Mouse (Mus musculus) common myeloid progenitor, adult 5-6 weeks (primary cell): ENCODE data around the gene Olfr1442. TPM values are rescaled to one million over a fixed set of nuclear protein-coding genes. Genes with fewer than 3 reads are reported as not detected.
A peak's percentile ranks its signal among the peaks of the same experiment; 100 is the strongest.
"Not testable (repeated sequence)": the region's sequence is repeated elsewhere in the genome, so short reads cannot be mapped to it uniquely, and the experiment has no call there.

Source experiments
- ATAC-seq: replicated peaks from 2 replicates; pipeline ENCODE4 v1.8.0; 2016; ENCODE audit warnings: low read depth, mild to moderate bottlenecking, moderate TSS enrichment, inconsistent platforms; ENCODE audit not compliant: poor library complexity, severe bottlenecking
- total RNA-seq: library from RNA; stranded (forward); fragments of 200-1000, 187-1606 nt; gene quantifications from 2 replicates; pipeline ENCODE4 v1.2.3, GENCODE M21; 2017

Gene Olfr1442
- not detected in 2 replicates for total RNA-seq

DNA sequence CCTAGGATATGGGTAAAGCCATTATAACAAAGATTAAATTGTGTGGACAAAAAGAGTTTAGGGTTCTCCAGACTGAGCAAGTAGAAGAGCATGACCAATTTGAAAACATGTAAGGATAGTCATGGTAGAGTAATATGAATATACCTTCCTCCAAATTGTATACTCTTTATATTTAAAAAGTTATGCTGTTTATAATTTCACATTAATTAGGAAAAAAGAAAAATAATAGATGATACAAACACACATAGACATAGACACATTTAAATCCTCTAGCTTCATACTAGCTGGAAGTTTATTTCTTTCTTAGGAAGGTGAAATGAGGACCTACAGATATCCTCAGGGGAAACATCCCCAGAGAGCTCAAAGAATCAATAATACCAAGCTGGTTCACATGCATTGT is at the start of gene Olfr1442:
TSS of gene Olfr1442 (plus strand) at position 301 of the 400 bp plus-strand sequence.
- no peak for ATAC-seq

DNA sequence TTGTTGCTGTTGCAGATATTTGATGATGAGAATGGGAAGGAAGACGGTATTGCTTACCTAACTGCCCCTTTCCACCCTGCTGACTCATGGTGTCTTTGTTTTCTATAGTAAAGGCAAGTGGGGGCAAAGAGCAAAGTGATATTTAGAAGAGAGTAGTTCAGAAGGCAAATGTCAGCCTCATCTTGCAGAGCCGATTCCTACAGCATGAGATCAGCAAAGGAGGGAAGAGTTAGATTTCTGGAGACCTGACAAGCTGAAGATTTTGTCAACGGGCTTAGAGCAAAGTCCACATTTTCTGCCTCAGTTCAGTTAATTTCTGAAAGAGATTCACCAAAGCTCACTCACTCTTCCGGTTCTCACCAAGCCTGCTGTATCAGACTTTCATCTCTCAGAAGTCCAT is 37.1 kb upstream of the Olfr1442 start, which contains the start of gene Glyat:
TSS of gene Glyat (plus strand) at position 133 of the 400 bp plus-strand sequence.
- ATAC-seq: no peak

DNA sequence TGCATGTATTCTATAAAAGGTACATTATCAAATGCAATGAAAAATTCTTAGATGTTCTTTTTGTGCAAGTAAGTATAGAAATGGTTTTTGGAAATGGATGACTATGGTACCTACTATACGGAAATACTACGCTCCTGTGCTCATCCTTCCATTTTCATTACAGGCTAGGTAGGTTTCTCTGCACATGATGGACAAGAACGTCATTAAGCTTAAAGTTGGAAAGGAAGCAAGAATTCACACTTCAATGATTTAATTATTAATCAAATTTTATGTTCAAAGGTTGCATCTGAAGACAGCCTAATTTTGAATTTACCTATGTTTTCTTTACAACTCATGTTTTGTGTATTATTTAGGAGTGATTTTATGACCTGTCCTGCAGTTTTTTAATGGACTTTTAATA is 36.0 kb upstream of the Olfr1442 start:
- ATAC-seq: no peak

DNA sequence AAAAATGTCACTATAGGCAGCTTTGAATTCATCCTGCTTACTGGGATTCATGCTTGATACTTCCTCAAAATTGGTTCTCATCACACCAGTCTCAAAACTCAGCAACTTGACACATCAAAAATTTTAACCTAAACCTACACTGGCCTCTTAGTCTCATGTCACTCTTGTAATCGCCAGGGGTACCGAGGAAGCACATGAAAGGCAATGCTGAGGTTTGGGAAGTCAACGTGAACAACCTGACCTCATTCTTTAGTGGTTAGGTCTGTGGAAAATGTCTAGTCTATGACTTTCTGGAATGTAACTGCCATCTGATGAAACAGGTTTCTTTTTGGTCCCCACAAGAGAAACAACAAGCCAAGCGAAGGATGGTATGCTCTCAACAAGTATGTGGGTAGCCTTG is 35.3 kb upstream of the Olfr1442 start:
- no peak for ATAC-seq

DNA sequence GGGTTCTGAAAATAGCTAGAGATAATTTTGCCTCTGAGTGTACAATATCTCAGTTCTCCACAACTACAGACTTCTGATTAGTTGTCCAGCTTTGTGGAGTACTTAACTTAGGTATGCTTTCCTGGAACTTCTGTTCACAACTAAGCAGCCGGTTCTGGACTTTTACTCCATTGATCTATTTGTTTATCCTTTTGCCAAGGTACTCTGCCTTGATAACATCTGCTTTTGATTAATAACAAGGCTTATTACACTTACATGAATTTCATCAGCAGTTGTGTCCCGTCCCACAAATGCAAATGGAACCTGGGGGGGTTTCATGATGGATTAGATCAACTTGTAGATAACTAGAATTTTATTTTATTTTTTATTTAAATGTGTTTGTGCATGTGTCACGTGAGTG is 33.4 kb upstream of the Olfr1442 start:
- ATAC-seq: no peak

DNA sequence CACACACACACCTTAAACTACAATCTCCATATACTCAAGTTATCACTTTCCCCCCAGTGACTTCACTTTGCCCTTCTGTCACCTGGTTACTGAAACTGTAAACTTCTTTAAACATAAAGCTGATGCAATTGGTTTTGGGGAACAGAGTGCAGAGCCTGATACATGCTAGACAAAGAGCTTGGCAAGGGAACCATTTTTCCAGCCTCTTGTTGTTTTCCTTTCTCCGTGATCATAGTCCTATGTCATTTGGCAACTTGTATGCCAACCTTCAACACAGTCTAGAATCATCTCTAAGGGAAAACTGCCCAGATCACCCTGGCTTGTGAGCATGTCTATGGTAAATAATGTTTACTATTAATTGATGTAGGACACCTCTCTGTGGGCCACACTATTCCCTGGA is 32.2 kb upstream of the Olfr1442 start:
- no peak for ATAC-seq

DNA sequence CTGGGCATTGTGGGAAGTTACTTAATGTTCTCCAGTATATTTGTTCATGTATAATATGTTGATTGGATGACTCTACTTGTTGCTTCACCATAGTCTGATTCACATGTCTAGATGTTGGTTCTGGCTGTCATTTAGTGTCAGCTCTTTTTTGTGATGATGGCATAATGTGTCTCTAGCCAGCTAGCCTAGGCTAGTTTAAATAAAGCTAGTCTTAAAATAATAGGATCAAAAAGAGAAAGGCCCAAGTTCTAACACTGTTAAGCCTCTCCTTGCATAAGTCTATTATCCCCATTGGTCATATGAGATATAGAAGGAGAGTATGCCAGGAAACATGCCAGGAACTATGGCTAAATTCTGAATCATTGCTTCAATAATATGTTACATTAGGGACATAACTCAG is 20.7 kb upstream of the Olfr1442 start:
- no peak for ATAC-seq

DNA sequence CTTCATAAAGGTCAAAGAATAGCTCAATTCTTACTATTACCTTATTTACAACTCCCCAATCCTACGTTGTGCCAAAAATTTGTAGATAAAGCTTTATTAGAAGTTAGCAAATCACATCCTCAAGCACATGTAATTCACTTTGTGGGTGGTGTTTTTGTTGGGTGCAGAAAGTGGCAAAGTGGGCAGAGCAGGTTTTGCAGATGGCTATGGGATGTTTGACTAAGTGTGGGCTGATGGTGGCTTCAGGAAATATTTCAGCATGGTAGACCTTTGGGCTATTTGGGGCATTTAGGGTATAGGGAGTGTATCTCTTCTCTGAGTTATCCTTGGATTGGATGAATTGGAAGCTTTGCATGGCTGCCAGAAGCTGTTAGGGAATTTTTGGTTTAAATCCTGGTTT is 4.1 kb upstream of the Olfr1442 start:
- ATAC-seq: no peak

DNA sequence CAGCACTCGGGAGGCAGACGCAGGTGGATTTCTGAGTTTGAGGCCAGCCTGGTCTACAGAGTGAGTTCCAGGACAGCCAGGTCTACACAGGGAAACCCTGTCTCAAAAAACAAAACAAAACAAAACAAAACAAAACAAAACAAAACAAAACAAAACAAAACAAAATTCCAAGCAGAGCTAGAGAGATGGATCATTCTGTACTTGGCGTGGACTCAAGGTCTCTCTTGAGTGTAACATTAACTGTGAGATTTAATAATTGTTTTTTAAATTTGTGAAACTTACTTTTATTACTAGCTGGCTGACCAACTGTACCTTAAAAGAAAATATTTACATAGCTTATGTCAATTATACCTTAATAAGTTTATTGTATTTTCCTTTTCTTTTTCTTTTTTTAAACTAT is 1.6 kb upstream of the Olfr1442 start:
- ATAC-seq: not testable (repeated sequence)

DNA sequence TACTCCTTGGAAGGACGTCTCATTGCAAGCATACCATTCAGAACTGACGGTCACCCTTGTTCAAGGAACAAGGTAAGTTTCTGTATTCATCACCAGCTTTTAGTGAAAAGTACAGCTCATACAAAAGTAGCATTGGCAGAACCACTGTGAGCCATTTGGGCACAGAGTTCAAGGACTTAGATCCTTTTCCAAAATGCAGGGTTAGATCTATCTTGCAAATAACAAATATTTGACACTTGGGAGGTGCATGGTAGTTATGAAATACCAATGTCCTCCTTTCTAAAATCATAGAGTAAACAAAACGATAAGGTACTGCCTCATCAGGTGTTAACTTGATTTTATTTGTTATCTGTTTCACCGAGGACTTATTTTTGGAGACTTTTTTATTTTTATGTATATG is 812 bp downstream of the Olfr1442 start:
- no peak for ATAC-seq

DNA sequence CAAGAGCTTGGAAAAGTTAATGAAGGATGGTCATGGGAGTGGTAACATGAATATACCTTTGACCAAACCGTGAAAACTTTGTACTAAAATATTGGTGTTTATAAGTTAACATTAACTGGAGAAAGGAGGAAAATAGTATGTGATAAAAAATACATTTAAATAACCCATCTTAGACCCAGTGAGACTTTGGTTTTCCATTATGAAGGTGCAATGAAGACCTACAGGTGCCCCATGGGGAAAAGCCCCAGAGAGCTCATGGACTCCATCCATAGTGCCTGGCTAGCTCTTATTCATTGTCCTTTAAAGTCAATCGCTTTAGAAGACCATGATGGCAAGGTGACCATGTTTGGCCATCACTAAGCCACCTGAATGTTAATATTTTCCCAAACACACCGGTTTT is 7.6 kb downstream of the Olfr1442 start, which contains the start of gene Olfr1443:
TSS of gene Olfr1443 (plus strand) at position 301 of the 400 bp plus-strand sequence.
- ATAC-seq: no peak

DNA sequence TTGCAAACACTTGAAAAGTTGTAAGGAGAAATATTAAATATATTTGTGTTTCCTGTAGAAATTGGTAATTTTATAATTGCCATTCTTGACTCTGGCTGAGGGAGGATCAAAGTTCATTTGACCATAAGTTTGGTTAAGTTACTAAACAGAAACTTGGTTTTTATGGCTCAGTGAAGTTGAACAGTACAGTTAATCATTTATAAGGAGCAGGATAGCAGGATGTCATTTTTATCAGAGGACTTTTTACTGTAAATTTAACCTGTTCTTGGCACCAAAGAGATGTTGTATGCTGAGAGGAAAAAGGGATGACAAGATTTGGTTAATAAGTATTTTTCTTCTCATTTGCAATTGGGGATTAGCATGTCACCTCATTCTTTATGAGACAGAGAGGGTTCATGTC is 14.4 kb downstream of the Olfr1442 start:
- no peak for ATAC-seq

DNA sequence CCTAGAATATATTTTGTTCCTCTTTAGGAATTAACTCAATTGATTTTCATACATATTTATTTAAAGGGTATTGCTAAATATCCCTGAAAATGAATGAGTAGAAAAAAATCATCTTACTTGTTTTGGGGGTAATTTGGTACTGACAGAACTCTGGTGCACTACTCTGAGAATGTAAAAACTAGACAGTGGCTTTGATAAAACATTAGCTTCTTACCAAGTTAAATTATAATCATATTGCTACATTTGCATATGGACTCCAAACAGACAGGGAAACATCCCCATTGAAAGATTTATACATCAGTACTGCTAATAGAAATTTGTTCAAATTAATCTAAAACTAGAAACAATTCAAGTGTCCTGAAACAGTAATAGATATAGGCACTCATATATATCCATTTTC is 15.0 kb downstream of the Olfr1442 start:
- ATAC-seq: no peak

DNA sequence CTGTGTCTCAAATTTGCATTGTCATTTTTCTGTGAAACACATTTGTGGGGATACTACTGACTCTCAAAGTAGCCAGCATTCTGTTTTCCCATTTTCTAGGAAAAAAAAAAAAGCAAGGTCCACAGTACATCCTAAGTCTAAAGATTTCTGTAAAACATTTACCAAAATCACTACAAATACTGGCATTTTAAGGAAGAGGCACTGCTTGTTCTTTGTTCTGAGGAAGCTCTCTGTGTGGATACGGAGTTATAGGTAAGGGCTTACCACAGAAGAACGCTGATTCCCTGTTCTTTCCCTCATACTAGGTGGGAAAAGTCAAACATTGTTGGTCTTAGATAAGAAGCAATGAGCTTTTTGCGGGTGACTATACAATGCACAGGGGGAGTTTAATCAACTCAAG is 25.4 kb downstream of the Olfr1442 start, which contains the start of gene Keg1:
TSS of gene Keg1 (plus strand) at position 197 of the 400 bp plus-strand sequence.
- no peak for ATAC-seq

DNA sequence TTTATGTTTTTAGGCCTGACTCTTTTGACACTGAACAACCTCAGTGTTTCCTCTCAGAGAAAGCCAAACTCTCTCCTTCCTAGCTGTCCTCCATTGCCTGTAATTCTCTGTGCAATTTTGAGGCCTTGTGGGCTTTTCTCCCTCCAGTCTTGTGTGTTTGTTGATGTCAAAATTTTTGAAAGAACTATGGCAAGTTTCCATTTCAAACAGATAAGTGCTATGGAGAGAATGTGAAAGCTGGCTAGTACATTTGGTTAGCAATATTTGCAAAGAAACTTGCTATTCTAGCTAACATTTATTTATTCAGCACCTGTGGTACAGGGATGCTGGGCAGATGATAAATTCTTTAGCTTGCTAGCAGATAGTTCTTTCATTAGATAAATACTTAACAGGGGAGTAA is 26.0 kb downstream of the Olfr1442 start:
- no peak for ATAC-seq

DNA sequence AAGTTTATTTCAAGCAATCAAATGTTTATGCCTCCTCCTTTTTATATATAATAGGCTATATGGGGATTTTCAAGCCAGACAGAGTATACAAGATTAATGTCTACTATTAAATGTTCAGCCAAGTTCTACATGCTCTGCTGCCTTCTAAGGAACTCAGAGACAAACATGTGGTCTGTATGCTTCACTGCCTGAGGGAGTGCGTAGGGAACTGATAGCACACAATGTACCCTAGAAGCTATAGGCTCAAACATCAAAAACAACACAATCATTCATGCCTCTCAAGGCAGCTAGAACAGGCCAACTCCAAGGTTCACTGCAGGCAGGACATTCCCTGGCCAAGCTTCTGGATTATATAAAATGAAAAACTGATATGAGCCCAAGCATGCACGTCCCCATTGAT is 38.2 kb downstream of the Olfr1442 start:
- no peak for ATAC-seq

DNA sequence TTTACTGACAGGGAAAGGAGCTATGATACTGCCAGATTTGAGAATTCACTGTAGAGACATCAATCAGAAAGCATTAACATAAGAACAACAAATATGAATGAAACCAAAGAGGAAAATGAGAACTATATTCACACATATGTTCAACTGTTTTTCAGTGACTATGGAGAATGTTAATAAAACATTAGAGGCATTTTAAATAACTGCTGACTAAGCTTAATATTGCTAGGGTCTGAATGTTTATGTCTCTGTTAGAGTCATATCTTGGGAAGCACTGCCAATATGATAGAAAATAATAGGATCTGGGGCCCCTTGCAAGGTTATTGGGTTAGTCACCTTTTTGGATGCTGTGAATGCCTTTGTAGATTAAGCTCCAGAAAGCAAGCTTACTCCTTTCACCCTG is 38.7 kb downstream of the Olfr1442 start:
- ATAC-seq: no peak

DNA sequence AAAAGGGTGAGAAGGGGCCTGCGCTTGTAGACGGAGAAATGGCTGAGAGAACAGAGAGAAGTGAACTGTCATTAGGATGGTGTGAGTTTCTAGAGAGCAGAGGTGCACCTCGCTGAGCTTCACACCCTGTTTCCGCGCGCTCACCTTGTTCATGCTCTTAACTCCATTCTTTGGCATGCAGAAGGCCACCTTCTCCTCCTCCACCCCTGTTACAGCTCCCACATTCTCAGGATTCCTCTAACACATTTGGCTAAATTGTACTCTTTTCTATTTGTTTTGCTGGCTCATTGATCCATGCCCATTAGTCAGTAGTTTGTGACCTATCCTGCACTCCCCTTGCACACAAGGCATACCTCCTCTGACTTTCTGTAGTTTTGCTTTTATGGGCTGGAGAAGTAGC is 49.0 kb downstream of the Olfr1442 start:
- ATAC-seq: no peak

DNA sequence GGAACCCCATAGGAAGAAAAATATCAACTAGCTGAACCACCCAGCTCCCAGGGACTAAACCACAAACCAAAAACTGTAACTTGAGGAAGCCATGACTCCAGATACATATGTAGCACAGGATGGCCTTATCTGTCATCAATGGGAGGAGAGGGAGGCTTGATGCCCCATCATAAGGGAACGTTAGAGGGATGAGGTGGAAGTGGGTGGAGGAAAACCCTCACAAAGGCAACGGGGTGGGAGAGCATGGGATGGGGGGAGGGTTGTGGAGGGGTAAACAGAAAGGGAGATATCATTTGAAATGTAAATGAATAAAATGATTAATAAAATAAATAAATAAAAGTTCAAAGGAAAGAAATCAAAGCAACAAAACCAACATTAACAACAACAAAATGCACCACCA is 50.2 kb downstream of the Olfr1442 start:
- ATAC-seq: no peak

DNA sequence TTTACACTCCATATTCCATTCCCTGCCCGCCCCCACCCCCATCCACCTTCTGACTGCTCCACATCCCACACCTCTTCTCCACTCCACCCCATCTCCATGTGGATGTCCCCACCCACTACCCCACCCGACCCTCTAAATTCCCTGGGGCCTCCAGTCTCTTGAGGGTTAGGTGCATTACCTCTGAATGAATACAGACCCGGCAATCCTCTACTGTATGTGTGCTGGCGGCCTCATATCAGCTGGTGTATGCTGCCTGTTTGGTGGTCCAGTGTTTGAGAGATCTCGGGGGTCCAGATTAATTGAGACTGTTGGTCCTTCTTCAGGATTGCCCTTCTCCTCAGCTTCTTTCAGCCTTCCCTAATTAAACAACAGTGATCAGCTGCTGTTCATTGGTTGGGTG is 50.7 kb downstream of the Olfr1442 start:
- ATAC-seq: not testable (repeated sequence)

DNA sequence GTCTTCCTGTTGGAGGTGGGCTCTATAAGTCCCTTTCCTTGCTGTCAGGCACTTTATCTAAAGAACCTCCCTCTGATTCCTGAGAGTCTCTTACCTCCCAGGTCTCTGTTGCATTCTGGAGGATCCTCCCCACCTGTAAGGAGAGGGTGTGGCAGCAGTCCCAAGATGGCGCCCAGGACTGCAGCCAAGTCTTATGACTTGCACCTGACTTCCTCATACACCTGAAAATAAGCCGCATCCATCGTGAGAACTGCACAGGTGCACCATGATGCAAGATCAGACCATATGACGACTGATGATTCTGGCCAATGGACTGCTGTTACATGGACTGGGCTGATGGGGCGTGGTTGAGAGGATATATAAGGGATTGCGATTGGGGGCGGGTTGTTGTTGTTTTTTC is 51.4 kb downstream of the Olfr1442 start:
- not testable (repeated sequence) for ATAC-seq

DNA sequence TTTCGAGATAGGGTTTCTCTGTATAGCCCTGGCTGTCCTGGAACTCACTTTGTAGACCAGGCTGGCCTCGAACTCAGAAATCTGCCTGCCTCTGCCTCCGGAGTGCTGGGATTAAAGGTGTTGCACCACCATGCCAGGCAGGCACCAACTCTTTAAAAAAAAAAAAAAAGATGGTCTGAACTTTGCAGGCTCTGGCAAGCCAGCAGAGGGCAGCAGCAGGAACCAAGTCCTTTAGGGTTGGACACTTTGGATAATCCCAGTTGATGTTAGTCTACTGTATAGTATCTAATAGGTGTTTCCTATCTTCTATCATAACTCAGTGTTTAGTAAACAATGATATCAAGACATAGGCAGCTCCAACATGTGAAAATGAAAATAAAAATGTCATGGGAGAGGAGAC is 52.1 kb downstream of the Olfr1442 start:
- ATAC-seq: peak; percentile 78

DNA sequence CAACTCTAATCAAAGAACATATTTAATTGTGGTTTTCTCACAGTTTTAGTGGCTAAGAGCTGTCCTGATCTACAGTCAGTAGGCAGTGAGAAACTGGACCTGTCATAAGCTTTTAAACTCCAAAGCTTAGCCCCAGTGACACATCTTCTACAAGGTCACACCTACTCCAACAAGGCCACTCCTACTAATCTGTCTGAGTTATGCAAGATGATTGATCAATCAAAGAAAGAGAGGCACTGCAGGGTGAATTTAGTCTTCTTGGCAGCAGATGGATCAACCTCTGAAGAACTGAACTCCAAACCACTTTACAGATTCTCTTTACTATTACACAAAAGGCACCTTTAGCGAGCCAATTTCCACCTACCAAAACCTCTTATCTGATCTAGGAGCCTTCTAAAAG is 55.6 kb downstream of the Olfr1442 start:
- ATAC-seq: no peak
